Mouse (Mus musculus): ENCODE data around the gene Foxc1.

Gene Foxc1

GRCm38 (mm10) chr13:31806890-31807735 is 680 bp downstream of the Foxc1 start:
- DNase-seq (ENCODE audit: low read depth): peak; percentile 65

- peak; percentile 47 for DNase-seq (ENCODE audit: low read depth)
Observed at GRCm38 (mm10) chr13:31807736-31808115, 1.3 kb downstream of the Foxc1 start.

- DNase-seq (ENCODE audit: low read depth): peak; percentile 88
Observed at GRCm38 (mm10) chr13:31808116-31808803, 1.8 kb downstream of the Foxc1 start.

GRCm38 (mm10) chr13:31808804-31809420 is 2.5 kb downstream of the Foxc1 start:
- DNase-seq (ENCODE audit: low read depth): no peak

- DNase-seq (ENCODE audit: low read depth): peak; percentile 39
Observed at GRCm38 (mm10) chr13:31809701-31810100, 3.3 kb downstream of the Foxc1 start.

- no peak for DNase-seq (ENCODE audit: low read depth)
Observed at GRCm38 (mm10) chr13:31810375-31810692, 3.9 kb downstream of the Foxc1 start.

- DNase-seq (ENCODE audit: low read depth): no peak
Observed at GRCm38 (mm10) chr13:31810693-31811541, 4.5 kb downstream of the Foxc1 start.

GRCm38 (mm10) chr13:31811542-31812021 is 5.1 kb downstream of the Foxc1 start:
- no peak for DNase-seq (ENCODE audit: low read depth)

- no peak for DNase-seq (ENCODE audit: low read depth)
Observed at GRCm38 (mm10) chr13:31812701-31813100, 6.3 kb downstream of the Foxc1 start.

- no peak for DNase-seq (ENCODE audit: low read depth)
Observed at GRCm38 (mm10) chr13:31815383-31816003, 9.1 kb downstream of the Foxc1 start.

GRCm38 (mm10) chr13:31818337-31818736 is 11.9 kb downstream of the Foxc1 start:
- no peak for DNase-seq (ENCODE audit: low read depth)

- DNase-seq (ENCODE audit: low read depth): no peak
Observed at GRCm38 (mm10) chr13:31819664-31820405, 13.4 kb downstream of the Foxc1 start.

GRCm38 (mm10) chr13:31820587-31821017 is 14.2 kb downstream of the Foxc1 start:
- no peak for DNase-seq (ENCODE audit: low read depth)

GRCm38 (mm10) chr13:31821050-31821449 is 14.6 kb downstream of the Foxc1 start:
- DNase-seq (ENCODE audit: low read depth): no peak

- no peak for DNase-seq (ENCODE audit: low read depth)
Observed at GRCm38 (mm10) chr13:31823316-31823715, 16.9 kb downstream of the Foxc1 start.

GRCm38 (mm10) chr13:31825180-31825579 is 18.7 kb downstream of the Foxc1 start:
- DNase-seq (ENCODE audit: low read depth): no peak

GRCm38 (mm10) chr13:31827160-31827559 is 20.7 kb downstream of the Foxc1 start:
- DNase-seq (ENCODE audit: low read depth): no peak

- DNase-seq (ENCODE audit: low read depth): no peak
Observed at GRCm38 (mm10) chr13:31827820-31828332, 21.4 kb downstream of the Foxc1 start.

GRCm38 (mm10) chr13:31828446-31828845 is 22.0 kb downstream of the Foxc1 start:
- no peak for DNase-seq (ENCODE audit: low read depth)

GRCm38 (mm10) chr13:31830332-31830731 is 23.9 kb downstream of the Foxc1 start:
- DNase-seq (ENCODE audit: low read depth): no peak
